Comparison of ENCODE assay signal across 8 mouse cellular contexts in the genomic region with DNA sequence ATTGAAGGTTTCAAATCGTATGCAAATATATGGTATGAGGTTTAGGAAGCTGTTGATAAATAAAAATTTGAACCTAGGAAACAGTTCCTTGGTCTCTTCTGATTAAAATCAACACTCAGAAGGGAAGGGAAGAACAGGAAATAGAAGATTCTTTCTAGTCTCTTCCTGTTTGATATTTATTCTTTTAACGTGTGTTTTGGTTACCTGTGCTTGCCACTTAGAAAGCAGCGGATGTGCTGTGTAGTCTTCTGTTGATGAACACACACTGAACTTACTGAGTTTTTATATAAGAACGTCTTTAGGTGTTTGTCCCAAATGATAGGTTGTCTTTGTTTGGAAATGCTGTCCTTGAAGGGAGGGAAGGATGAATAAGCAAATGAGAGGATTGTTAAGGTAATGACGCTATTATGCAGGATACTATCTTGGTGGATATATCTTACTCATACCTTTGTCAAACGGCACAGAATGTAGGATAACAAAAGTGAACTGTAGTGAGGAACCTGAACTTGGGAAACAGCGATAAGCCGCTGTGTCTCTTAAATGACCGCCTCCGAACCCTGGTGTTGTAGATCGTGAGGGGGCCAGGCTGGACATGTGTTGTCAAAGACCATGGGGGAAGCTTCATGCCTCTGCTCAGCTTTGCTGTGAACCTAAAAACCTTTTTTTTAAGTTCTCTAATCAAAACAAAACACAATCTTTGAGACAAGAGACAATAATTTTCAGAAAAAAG. TPM values are rescaled to one million over a fixed set of nuclear protein-coding genes. Genes with fewer than 3 reads are reported as not detected.
DNase-seq lines count a peak whose midpoint lies in the region; ATAC-seq and TF ChIP-seq lines count a peak whose summit lies in the region.
"Had no signal": no experiment of that assay in that cellular context is flagged by ENCODE, and none has a peak within 500 bp of the region (broad histone marks: within the 10 kb centered on the region; RNA-seq: fewer than 3 reads in every experiment).

No protein-coding gene starts in this region.

- TF ChIP-seq CTCF in embryonic fibroblast, embryonic 13.5 days (IDR thresholded peaks at IDR 0.05; ENCODE audit: borderline replicate concordance, insufficient read depth, low read length) = no peak

- ATAC-seq in midbrain, embryonic 11.5 days (ENCODE audit: low FRiP score) = no peak
- ATAC-seq in limb, embryonic 11.5 days (ENCODE audit: insufficient number of reproducible peaks, low FRiP score, low TSS enrichment, low read depth) = no peak
- ATAC-seq in stomach, embryonic 15.5 days (ENCODE audit: insufficient read depth, low FRiP score, low read depth) = no peak

- TF ChIP-seq POLR2A in embryonic fibroblast, embryonic 13.5 days (IDR thresholded peaks at IDR 0.05; ENCODE audit: low read depth, low read length) = no peak

- no peaks in the 10 kb centered on the region for H3K9me3 ChIP-seq in midbrain, embryonic 10.5 days (replicated peaks)
- no peaks in the 10 kb centered on the region for H3K9me3 ChIP-seq in midbrain, embryonic 11.5 days (ENCODE audit: control insufficient read depth, low read length)
- H3K9me3 ChIP-seq in limb, embryonic 11.5 days (ENCODE audit: control insufficient read depth, low read length) = no peaks in the 10 kb centered on the region
- H3K9me3 ChIP-seq in stomach, embryonic 15.5 days = no peaks in the 10 kb centered on the region

- no peak overlapping the region; the same call in 1 of the 2 replicates for H3K4me2 ChIP-seq in midbrain, embryonic 11.5 days
- H3K4me2 ChIP-seq in limb, embryonic 11.5 days (ENCODE audit: low read depth, severe bottlenecking) = peak overlapping the region; percentile 86
- H3K4me2 ChIP-seq in stomach, embryonic 15.5 days = peak overlapping the region; percentile 89

- peaks cover 57% of the 10 kb centered on the region for H3K27me3 ChIP-seq in midbrain, embryonic 10.5 days (ENCODE audit: low read depth, poor library complexity, severe bottlenecking)
- peaks cover 8% of the 10 kb centered on the region; the same call in 1 of the 2 replicates for H3K27me3 ChIP-seq in midbrain, embryonic 11.5 days (ENCODE audit: control insufficient read depth, insufficient read depth, low read length)
- no peaks in the 10 kb centered on the region for H3K27me3 ChIP-seq in limb, embryonic 11.5 days (ENCODE audit: control insufficient read depth, insufficient read depth, low read length)
- no peaks in the 10 kb centered on the region for H3K27me3 ChIP-seq in stomach, embryonic 15.5 days (replicated peaks)

- H3K36me3 ChIP-seq in midbrain, embryonic 10.5 days = no peaks in the 10 kb centered on the region
- no peaks in the 10 kb centered on the region for H3K36me3 ChIP-seq in midbrain, embryonic 11.5 days (ENCODE audit: control insufficient read depth, insufficient read depth, low read length)
- no peaks in the 10 kb centered on the region; the same call in 1 of the 2 replicates for H3K36me3 ChIP-seq in limb, embryonic 11.5 days (ENCODE audit: control insufficient read depth, insufficient read depth, low read length)
- no peaks in the 10 kb centered on the region for H3K36me3 ChIP-seq in stomach, embryonic 15.5 days

- peak overlapping the region; percentile 68 for H3K4me3 ChIP-seq in midbrain, embryonic 10.5 days
- H3K4me3 ChIP-seq in midbrain, embryonic 11.5 days (ENCODE audit: low read depth, low read length) = no peak overlapping the region; the same call in 1 of the 2 replicates
- peak overlapping the region; percentile 78 for H3K4me3 ChIP-seq in embryonic fibroblast, embryonic 13.5 days (ENCODE audit: insufficient read depth, low read length)
- peak overlapping the region; percentile 86 for H3K4me3 ChIP-seq in limb, embryonic 11.5 days (ENCODE audit: low read depth, low read length)
- H3K4me3 ChIP-seq in stomach, embryonic 15.5 days (replicated peaks) = peak overlapping the region; percentile 84

- no peak overlapping the region for H3K27ac ChIP-seq in midbrain, embryonic 10.5 days (replicated peaks)
- H3K27ac ChIP-seq in midbrain, embryonic 11.5 days (ENCODE audit: low read depth, low read length) = no peak overlapping the region
- peak overlapping the region; percentile 23; the same call in 1 of the 2 replicates for H3K27ac ChIP-seq in embryonic fibroblast, embryonic 13.5 days (ENCODE audit: insufficient read depth, low read length)
- H3K27ac ChIP-seq in limb, embryonic 11.5 days (replicated peaks; ENCODE audit: low read depth, low read length) = no peak overlapping the region
- 0 out of 2 replicates have a peak overlapping the region, but pooled peaks have one; percentile 85 for H3K27ac ChIP-seq in stomach, embryonic 15.5 days

- H3K4me1 ChIP-seq in midbrain, embryonic 10.5 days = peaks cover 14% of the 10 kb centered on the region
- H3K4me1 ChIP-seq in midbrain, embryonic 11.5 days (ENCODE audit: control insufficient read depth, insufficient read depth, low read length) = no peaks in the 10 kb centered on the region
- H3K4me1 ChIP-seq in embryonic fibroblast, embryonic 13.5 days (ENCODE audit: control insufficient read depth, insufficient read depth, low read length) = peaks cover 2% of the 10 kb centered on the region; the same call in 1 of the 2 replicates
- peaks cover 4% of the 10 kb centered on the region for H3K4me1 ChIP-seq in limb, embryonic 11.5 days (ENCODE audit: control insufficient read depth, insufficient read depth, low read length)
- H3K4me1 ChIP-seq in stomach, embryonic 15.5 days = peaks cover 16% of the 10 kb centered on the region

- 69% methylated on average over 11 of the region's 11 CpGs for WGBS in midbrain, embryonic 10.5 days
- 60% methylated on average over 11 of the region's 11 CpGs for WGBS in midbrain, embryonic 11.5 days
- 66% methylated on average over 11 of the region's 11 CpGs for WGBS in limb, embryonic 11.5 days
- WGBS in stomach, embryonic 15.5 days = 40% methylated on average over 11 of the region's 11 CpGs

- intact Hi-C loops in left cerebral cortex, postnatal 4 days (cut with DNase I) = no loop called here

- no peak overlapping the region for H3K9ac ChIP-seq in midbrain, embryonic 11.5 days (ENCODE audit: low read length)
- no peak overlapping the region for H3K9ac ChIP-seq in limb, embryonic 11.5 days (ENCODE audit: low read length)
- no peak overlapping the region for H3K9ac ChIP-seq in stomach, embryonic 15.5 days

- DNase-seq in midbrain, embryonic 10.5 days (ENCODE audit: low spot score) = no peak
- DNase-seq in midbrain, embryonic 11.5 days (ENCODE audit: low spot score, missing footprints) = no peak
- no peak for DNase-seq in limb, embryonic 11.5 days (ENCODE audit: low spot score)
- no peak for DNase-seq in frontal cortex, postnatal 36 days (ENCODE audit: low spot score in 2 of 2)
- DNase-seq in left cerebral cortex, postnatal 4 days = no peak
- DNase-seq: kidney, postnatal 10 days had no signal

RNA-seq across cellular contexts. Expression of a gene that starts 1.4 kb away (rescaled TPM):
- 30.7 and 33.2 TPM in 2 replicates for polyA plus RNA-seq in midbrain, embryonic 10.5 days (2016; fragmentation: Nextera tagmentation; extraction: Ambion mirVana)
- 37.3 and 41.7 TPM in 2 replicates for polyA plus RNA-seq in midbrain, embryonic 11.5 days (2014; fragmentation: Nextera tagmentation; extraction: Ambion mirVana)
- 94.4 and 136 TPM in 2 replicates for polyA plus RNA-seq in embryonic fibroblast, embryonic 13.5 days (2011; ENCODE audit: insufficient read length, low read depth, missing spikeins)
- 126 and 128 TPM in 2 replicates for polyA plus RNA-seq in limb, embryonic 11.5 days (2014; fragmentation: Nextera tagmentation; extraction: Ambion mirVana)
- polyA plus RNA-seq in stomach, embryonic 15.5 days (2015; fragmentation: Nextera tagmentation; extraction: Ambion mirVana) = 90.5 and 99.1 TPM in 2 replicates
- total RNA-seq in left cerebral cortex, postnatal 4 days (2021) = 10 to 100 TPM; 32.4 to 33.4 TPM

Comparison
In these comparisons a context has a peak if more than half of its experiments do, and no peak if none do; other contexts are left out.
1. H3K27ac ChIP-seq: peak in embryonic fibroblast, embryonic 13.5 days (single experiment) and stomach, embryonic 15.5 days (single experiment); none in midbrain, embryonic 10.5 days (single experiment), midbrain, embryonic 11.5 days (single experiment) and limb, embryonic 11.5 days (single experiment).